Comparison of ENCODE assay signal across 9 mouse cellular contexts in the genomic region with DNA sequence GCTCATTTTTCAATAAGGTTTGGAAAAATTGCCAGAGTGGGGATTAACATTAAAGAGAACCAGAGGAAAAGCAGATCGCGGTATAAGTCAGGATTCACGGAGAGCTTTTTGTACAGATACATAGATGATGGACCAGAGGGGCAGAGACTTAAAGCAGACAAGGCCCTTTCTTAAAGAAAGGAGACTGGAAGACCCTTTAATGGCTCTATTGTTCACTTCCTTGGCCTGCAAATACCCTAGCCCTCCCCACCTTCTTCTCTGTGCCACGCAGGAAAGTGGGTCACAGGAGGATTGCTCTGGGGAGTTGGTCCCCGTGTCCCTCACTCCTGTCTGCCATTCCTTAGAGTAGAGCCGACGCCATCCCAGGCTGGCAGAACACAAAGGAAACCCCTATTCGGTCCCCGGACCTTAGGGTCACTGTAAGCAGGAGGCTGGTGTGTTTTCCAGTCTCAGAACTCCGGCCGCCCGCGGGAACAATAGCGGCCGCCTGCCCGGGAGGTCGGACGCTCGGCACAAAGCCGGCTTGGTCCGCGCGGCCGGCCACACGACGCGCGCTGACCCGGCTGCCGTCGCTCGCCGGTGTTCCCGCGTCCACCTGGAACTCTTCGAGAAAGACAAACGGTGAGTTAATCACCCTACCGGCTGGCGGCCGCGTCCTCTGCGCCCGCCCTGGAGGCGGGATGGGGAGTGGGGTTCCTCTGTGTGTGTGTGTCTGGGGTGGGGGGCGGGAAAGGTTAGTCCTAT. TPM values are rescaled to one million over a fixed set of nuclear protein-coding genes. Genes with fewer than 3 reads are reported as not detected.
DNase-seq lines count a peak whose midpoint lies in the region; ATAC-seq and TF ChIP-seq lines count a peak whose summit lies in the region.
"Had no signal": no experiment of that assay in that cellular context is flagged by ENCODE, and none has a peak within 500 bp of the region (broad histone marks: within the 10 kb centered on the region; RNA-seq: fewer than 3 reads in every experiment).

No protein-coding gene starts in this region.

- no peaks in the 10 kb centered on the region for H3K36me3 ChIP-seq in heart, embryonic 10.5 days
- H3K36me3 ChIP-seq in E14TG2a.4 (ENCODE audit: insufficient read depth, low read length): no peaks in the 10 kb centered on the region
- H3K36me3 ChIP-seq in liver, embryonic 16.5 days (ENCODE audit: control insufficient read depth, insufficient read depth): no peaks in the 10 kb centered on the region

- peaks cover 28% of the 10 kb centered on the region for H3K4me1 ChIP-seq in heart, embryonic 10.5 days
- H3K4me1 ChIP-seq in E14TG2a.4 (replicated peaks; ENCODE audit: low read depth, low read length): peaks cover 31% of the 10 kb centered on the region
- no peaks in the 10 kb centered on the region; the same call in 1 of the 2 replicates for H3K4me1 ChIP-seq in liver, embryonic 16.5 days (ENCODE audit: control insufficient read depth, low read depth, low read length)

- H3K4me2 ChIP-seq in liver, embryonic 16.5 days (ENCODE audit: low read depth, low read length): peak overlapping the region; percentile 8; the same call in 1 of the 2 replicates

- H3K4me3 ChIP-seq in heart, embryonic 10.5 days: peak overlapping the region; percentile 56
- peak overlapping the region; percentile 58 for H3K4me3 ChIP-seq in E14TG2a.4 (replicated peaks; ENCODE audit: low read length)
- no peak overlapping the region for H3K4me3 ChIP-seq in liver, embryonic 16.5 days (ENCODE audit: low read depth, low read length)

- intact Hi-C loops in heart, postnatal 14 days (cut with DNase I): no loop called here

- 2% methylated on average over 45 of the region's 45 CpGs for WGBS in heart, embryonic 10.5 days
- WGBS in liver, embryonic 16.5 days (ENCODE audit: insufficient replicate concordance): 3% methylated on average over 45 of the region's 45 CpGs

- peaks cover 93% of the 10 kb centered on the region for H3K27me3 ChIP-seq in heart, embryonic 10.5 days (ENCODE audit: insufficient read depth, poor library complexity, severe bottlenecking)
- peaks cover 96% of the 10 kb centered on the region for H3K27me3 ChIP-seq in E14TG2a.4 (ENCODE audit: insufficient read depth, low read length)
- peaks cover 82% of the 10 kb centered on the region for H3K27me3 ChIP-seq in liver, embryonic 16.5 days (ENCODE audit: control insufficient read depth, insufficient read depth, low read depth, low read length)

- no peak for TF ChIP-seq CTCF in E14TG2a.4 (conservative IDR thresholded peaks at IDR 0.05; ENCODE audit: low read length)

- H3K9ac ChIP-seq in liver, embryonic 16.5 days (ENCODE audit: low read depth, low read length): no peak overlapping the region

- H3K27ac ChIP-seq in heart, embryonic 10.5 days: peak overlapping the region; percentile 64; the same call in 1 of the 2 replicates
- H3K27ac ChIP-seq in liver, embryonic 16.5 days (ENCODE audit: low read length): no peak overlapping the region

- ATAC-seq in granulocyte monocyte progenitor cell, adult 5-6 weeks (replicated peaks; ENCODE audit: poor library complexity, severe bottlenecking): peak; percentile 17; the same call in 1 of the 2 replicates
- ATAC-seq in liver, embryonic 16.5 days (ENCODE audit: low read depth): no peak
- ATAC-seq in megakaryocyte progenitor cell, adult 5-6 weeks (replicated peaks; ENCODE audit: poor library complexity): no peak

- DNase-seq in heart, embryonic 10.5 days (ENCODE audit: low spot score): no peak
- no peak for DNase-seq in heart, postnatal 14 days
- DNase-seq in urinary bladder, adult 2 months (ENCODE audit: low spot score): no peak
- no peak for DNase-seq in urinary bladder, postnatal 25 days (ENCODE audit: low spot score)
- DNase-seq: layer of hippocampus, adult 9-11 months had no signal

- no peaks in the 10 kb centered on the region for H3K9me3 ChIP-seq in heart, embryonic 10.5 days
- H3K9me3 ChIP-seq in E14TG2a.4 (ENCODE audit: low read length): no peaks in the 10 kb centered on the region
- no peaks in the 10 kb centered on the region for H3K9me3 ChIP-seq in liver, embryonic 16.5 days (replicated peaks; ENCODE audit: control insufficient read depth, low read length)

RNA-seq across cellular contexts. Expression of gene Hoxd1, which starts 10.2 kb away (rescaled TPM):
- polyA plus RNA-seq in heart, embryonic 10.5 days (2016; fragmentation: Nextera tagmentation; extraction: Ambion mirVana): 0.22 and 0.49 TPM in 2 replicates
- not detected for total RNA-seq in heart, postnatal 14 days (2021)
- total RNA-seq in granulocyte monocyte progenitor cell, adult 5-6 weeks (2014; fragmentation: Nextera tagmentation): not detected in 2 replicates
- total RNA-seq in granulocyte monocyte progenitor cell, adult 5-6 weeks (2017): not detected in 2 replicates
- polyA plus RNA-seq in liver, embryonic 16.5 days (2015; fragmentation: Nextera tagmentation; extraction: Ambion mirVana): not detected in 2 replicates
- total RNA-seq in megakaryocyte progenitor cell, adult 5-6 weeks (2015): not detected in 2 replicates
- not detected in 2 replicates for total RNA-seq in megakaryocyte progenitor cell, adult 5-6 weeks (2017)
- polyA plus RNA-seq in urinary bladder, adult 2 months (2012; rRNA removed): 0.04 TPM in 1 of 2 replicates, not detected in the other

RNA-seq across cellular contexts. Expression of gene Gm28230, which starts 26.1 kb away (rescaled TPM):
- 0.07 and 0.35 TPM in 2 replicates for polyA plus RNA-seq in heart, embryonic 10.5 days (2016; fragmentation: Nextera tagmentation; extraction: Ambion mirVana)
- total RNA-seq in heart, postnatal 14 days (2021): under 1 TPM in 1 of 2 experiments, not detected in 1; 0.07 TPM
- not detected in 2 replicates for total RNA-seq in granulocyte monocyte progenitor cell, adult 5-6 weeks (2014; fragmentation: Nextera tagmentation)
- total RNA-seq in granulocyte monocyte progenitor cell, adult 5-6 weeks (2017): not detected in 2 replicates
- not detected in 2 replicates for polyA plus RNA-seq in liver, embryonic 16.5 days (2015; fragmentation: Nextera tagmentation; extraction: Ambion mirVana)
- total RNA-seq in megakaryocyte progenitor cell, adult 5-6 weeks (2015): not detected in 2 replicates
- not detected in 2 replicates for total RNA-seq in megakaryocyte progenitor cell, adult 5-6 weeks (2017)
- 8.8 and 10.0 TPM in 2 replicates for polyA plus RNA-seq in urinary bladder, adult 2 months (2012; rRNA removed)

RNA-seq across cellular contexts. Expression of gene Hoxd4, which starts 40.9 kb away (rescaled TPM):
- polyA plus RNA-seq in heart, embryonic 10.5 days (2016; fragmentation: Nextera tagmentation; extraction: Ambion mirVana): 0.29 TPM in 1 of 2 replicates, not detected in the other
- under 1 TPM; 0.36 to 0.51 TPM for total RNA-seq in heart, postnatal 14 days (2021)
- not detected in 2 replicates for total RNA-seq in granulocyte monocyte progenitor cell, adult 5-6 weeks (2014; fragmentation: Nextera tagmentation)
- not detected in 2 replicates for total RNA-seq in granulocyte monocyte progenitor cell, adult 5-6 weeks (2017)
- not detected in 2 replicates for polyA plus RNA-seq in liver, embryonic 16.5 days (2015; fragmentation: Nextera tagmentation; extraction: Ambion mirVana)
- not detected in 2 replicates for total RNA-seq in megakaryocyte progenitor cell, adult 5-6 weeks (2015)
- total RNA-seq in megakaryocyte progenitor cell, adult 5-6 weeks (2017): not detected in 2 replicates
- polyA plus RNA-seq in urinary bladder, adult 2 months (2012; rRNA removed): 39.2 and 61.2 TPM in 2 replicates

RNA-seq across cellular contexts. Expression of gene Hoxd3, which starts 40.9 kb away (rescaled TPM):
- 0.73 and 2.9 TPM in 2 replicates for polyA plus RNA-seq in heart, embryonic 10.5 days (2016; fragmentation: Nextera tagmentation; extraction: Ambion mirVana)
- not detected for total RNA-seq in heart, postnatal 14 days (2021)
- not detected in 2 replicates for total RNA-seq in granulocyte monocyte progenitor cell, adult 5-6 weeks (2014; fragmentation: Nextera tagmentation)
- total RNA-seq in granulocyte monocyte progenitor cell, adult 5-6 weeks (2017): not detected in 2 replicates
- polyA plus RNA-seq in liver, embryonic 16.5 days (2015; fragmentation: Nextera tagmentation; extraction: Ambion mirVana): 0.09 TPM in 1 of 2 replicates, not detected in the other
- not detected in 2 replicates for total RNA-seq in megakaryocyte progenitor cell, adult 5-6 weeks (2015)
- total RNA-seq in megakaryocyte progenitor cell, adult 5-6 weeks (2017): not detected in 2 replicates
- 2.6 and 2.7 TPM in 2 replicates for polyA plus RNA-seq in urinary bladder, adult 2 months (2012; rRNA removed)

RNA-seq across cellular contexts. Expression of gene Hoxd8, which starts 48.2 kb away (rescaled TPM):
- polyA plus RNA-seq in heart, embryonic 10.5 days (2016; fragmentation: Nextera tagmentation; extraction: Ambion mirVana): 0.09 and 1.3 TPM in 2 replicates
- total RNA-seq in heart, postnatal 14 days (2021): 1 to 10 TPM; 1.5 to 1.6 TPM
- total RNA-seq in granulocyte monocyte progenitor cell, adult 5-6 weeks (2014; fragmentation: Nextera tagmentation): not detected in 2 replicates
- total RNA-seq in granulocyte monocyte progenitor cell, adult 5-6 weeks (2017): not detected in 2 replicates
- polyA plus RNA-seq in liver, embryonic 16.5 days (2015; fragmentation: Nextera tagmentation; extraction: Ambion mirVana): 0.04 and 0.05 TPM in 2 replicates
- total RNA-seq in megakaryocyte progenitor cell, adult 5-6 weeks (2015): not detected in 2 replicates
- not detected in 2 replicates for total RNA-seq in megakaryocyte progenitor cell, adult 5-6 weeks (2017)
- 19.5 and 23.1 TPM in 2 replicates for polyA plus RNA-seq in urinary bladder, adult 2 months (2012; rRNA removed)
